Mouse (Mus musculus): ENCODE measurements around the gene Zfp710.

DNA sequence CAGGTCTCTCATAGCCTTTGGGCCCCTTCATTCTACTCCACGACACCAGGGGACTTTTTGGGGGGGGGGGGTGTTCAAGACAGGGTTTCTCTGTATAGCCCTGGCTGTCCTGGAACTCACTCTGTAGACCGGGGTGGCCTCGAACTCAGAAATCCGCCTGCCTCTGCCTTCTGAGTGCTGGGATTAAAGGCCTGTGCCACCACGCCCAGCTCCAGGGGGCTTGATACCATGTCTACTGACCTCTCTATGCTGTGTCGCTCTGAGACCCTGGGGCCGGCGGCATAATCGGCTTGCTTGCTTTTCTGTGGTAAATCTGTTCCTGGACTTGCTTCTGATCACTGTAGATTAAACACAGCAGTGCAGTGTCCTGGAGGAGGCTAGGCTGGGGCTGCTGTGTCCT lies 46.6 kb downstream of the Zfp710 start:
- TF ChIP-seq ZNF384 (IDR thresholded peaks at IDR 0.05; ENCODE audit: low read depth, low read length) (no peak), MAFK (IDR thresholded peaks at IDR 0.05; ENCODE audit: insufficient read depth, low read depth, low read length) (no peak), ZC3H11A (IDR thresholded peaks at IDR 0.05; ENCODE audit: borderline replicate concordance, low read depth, low read length) (no peak), CHD2 (IDR thresholded peaks at IDR 0.05; ENCODE audit: low read depth, low read length) (no peak), HCFC1 (IDR thresholded peaks at IDR 0.05; ENCODE audit: borderline replicate concordance, insufficient read depth, low read length) (no peak)

Measured in ES-E14 (cell line).